Mouse (Mus musculus) layer of hippocampus, adult 18-20 months (tissue): ENCODE data around the gene Foxo3. TPM values are rescaled to one million over a fixed set of nuclear protein-coding genes. Genes with fewer than 3 reads are reported as not detected.
A peak's percentile ranks its signal among the peaks of the same experiment; 100 is the strongest.

Source experiments
- DNase-seq, 2 experiments: peaks; one replicate each; pipeline ENCODE4 v3.0.0; 2022; ENCODE audit warnings: low spot score in 2 of 2
- total RNA-seq, 2 experiments: library from RNA; stranded (reverse); gene quantifications; 2 replicates each; pipeline ENCODE4 v1.2.3; 2021

Foxo3 gene
- total RNA-seq, 2 experiments from 2014 or later = 51.2 to 55.5 TPM

- DNase-seq = no peak
These were observed 46.0 kb downstream of the Foxo3 start for GRCm38 (mm10) chr10:42230471-42231099.

DNA sequence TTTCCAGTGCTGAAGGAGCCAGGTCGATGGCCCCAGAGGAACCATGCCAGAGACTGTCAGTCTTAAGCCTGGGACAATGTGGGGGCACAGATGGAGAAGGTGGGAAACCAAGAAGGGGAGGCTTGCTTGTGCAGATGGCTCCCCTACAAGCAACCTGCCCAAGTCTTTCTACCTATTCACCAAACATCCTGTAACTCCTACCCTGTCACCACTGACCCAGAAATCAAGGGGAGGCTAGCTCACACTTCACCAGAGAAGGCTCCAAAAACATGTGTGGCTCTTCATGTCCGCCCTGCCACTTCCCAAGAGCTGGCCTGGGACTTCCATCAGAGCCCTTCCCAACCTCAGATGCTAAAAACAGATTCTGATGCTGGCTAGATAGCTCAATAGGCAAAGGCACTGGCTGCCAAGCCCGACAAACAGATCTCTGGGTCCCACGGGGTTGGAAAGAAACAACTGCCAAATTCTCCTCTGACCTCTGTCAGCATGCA is 48.8 kb downstream of the Foxo3 start:
- no peak for DNase-seq

GRCm38 (mm10) chr10:42226176-42226575 is 50.4 kb downstream of the Foxo3 start:
- no peak for DNase-seq

- DNase-seq = no peak
These were observed 51.2 kb downstream of the Foxo3 start for GRCm38 (mm10) chr10:42225184-42225935.

GRCm38 (mm10) chr10:42221996-42222395 is 54.6 kb downstream of the Foxo3 start:
- DNase-seq = no peak

- no peak for DNase-seq
These were observed 55.2 kb downstream of the Foxo3 start for GRCm38 (mm10) chr10:42221136-42221891.

DNA sequence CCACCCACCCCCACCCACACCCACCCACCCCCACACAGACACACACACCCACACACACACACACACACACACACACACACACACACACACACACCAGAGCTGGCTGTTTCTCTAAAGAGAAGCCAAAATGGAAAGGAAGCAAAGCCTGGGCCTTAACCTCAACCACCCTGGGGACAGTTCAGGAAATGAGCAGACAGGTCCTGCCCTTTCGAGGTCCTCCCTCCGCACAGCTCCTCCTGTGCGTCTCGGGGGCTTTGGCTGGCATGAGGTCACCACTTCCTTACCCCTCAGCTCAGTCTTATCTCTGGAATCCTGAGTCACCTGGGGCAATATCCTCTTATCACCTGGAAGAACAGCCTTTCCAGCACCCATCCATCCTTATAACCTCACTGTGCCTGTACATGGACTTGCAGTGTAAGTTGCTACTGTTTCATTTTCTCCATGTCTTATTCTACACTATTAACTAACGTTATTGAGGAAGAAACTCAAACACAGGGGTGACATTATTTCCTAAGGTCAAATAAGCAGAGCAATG is 56.1 kb downstream of the Foxo3 start:
- no peak for DNase-seq

DNA sequence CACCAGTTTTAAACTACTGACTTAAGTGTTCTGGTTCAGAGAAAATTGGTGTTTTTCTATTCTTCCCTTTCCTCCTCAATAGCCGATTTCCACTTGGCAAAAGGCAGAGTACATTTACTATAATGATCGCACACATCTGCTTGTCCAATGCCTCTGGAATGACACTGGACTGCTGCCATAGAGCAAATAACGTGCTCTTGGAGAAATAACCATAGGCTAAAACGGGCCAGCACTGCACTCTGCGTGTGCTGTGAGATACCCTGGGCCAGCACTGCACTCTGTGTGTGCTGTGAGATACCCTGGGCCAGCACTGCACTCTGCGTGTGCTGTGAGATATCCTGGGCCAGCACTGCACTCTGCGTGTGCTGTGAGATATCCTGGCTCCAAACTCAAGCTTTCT is 65.1 kb downstream of the Foxo3 start:
- DNase-seq = no peak

- DNase-seq = no peak
These were observed 65.9 kb downstream of the Foxo3 start for GRCm38 (mm10) chr10:42210641-42211040.

DNA sequence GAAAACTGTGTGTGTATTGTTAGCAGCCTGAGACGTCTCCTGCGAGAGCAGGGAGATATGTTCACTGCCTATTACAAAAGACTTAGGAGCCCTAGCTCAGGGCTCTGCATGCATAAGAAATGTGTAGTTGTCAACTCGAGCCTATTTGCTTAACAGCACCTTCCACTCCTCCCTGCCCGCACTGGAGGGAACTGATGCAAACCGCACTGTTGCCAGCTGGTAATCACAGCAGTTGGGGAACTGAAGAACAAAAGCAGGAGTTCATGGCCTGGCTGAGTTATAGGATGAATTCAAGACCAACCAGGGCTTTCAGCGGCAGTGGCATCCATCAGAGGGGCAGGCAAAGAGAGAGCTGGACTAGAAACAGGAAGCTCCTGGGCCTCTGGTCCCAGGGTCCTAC is 66.7 kb downstream of the Foxo3 start:
- DNase-seq = no peak

GRCm38 (mm10) chr10:42207612-42208011 is 68.9 kb downstream of the Foxo3 start:
- no peak for DNase-seq

GRCm38 (mm10) chr10:42204768-42205412 is 71.7 kb downstream of the Foxo3 start:
- peak in 1 of 2 experiments; percentile 37 for DNase-seq

- DNase-seq = no peak
These were observed 73.0 kb downstream of the Foxo3 start for GRCm38 (mm10) chr10:42203321-42204155.

- no peak for DNase-seq
These were observed 74.0 kb downstream of the Foxo3 start for GRCm38 (mm10) chr10:42202561-42202960.

DNA sequence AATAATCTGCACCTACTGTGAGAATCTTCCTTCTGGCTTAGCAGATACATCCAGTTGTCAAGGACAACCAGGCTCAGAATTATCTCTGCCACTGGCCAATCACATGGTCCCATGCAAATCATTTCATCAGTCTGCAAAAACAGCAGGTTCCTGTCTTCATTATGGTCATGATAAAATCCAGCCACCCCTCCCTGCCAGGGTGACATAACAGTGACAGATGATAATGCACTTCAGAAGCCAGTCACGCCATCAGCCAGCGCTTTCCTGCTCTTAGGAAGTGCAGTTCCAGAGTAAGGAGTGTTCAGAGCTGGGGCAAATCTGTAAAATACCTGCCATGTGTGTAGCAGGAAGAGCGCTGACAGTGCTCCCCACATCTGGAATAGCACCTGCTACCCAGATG is 77.1 kb downstream of the Foxo3 start:
- no peak for DNase-seq

- no peak for DNase-seq
These were observed 77.9 kb downstream of the Foxo3 start for GRCm38 (mm10) chr10:42198682-42199081.

- DNase-seq = no peak
These were observed 81.8 kb downstream of the Foxo3 start for GRCm38 (mm10) chr10:42194784-42195183.

- no peak for DNase-seq
These were observed 82.6 kb downstream of the Foxo3 start for GRCm38 (mm10) chr10:42193981-42194380.

DNA sequence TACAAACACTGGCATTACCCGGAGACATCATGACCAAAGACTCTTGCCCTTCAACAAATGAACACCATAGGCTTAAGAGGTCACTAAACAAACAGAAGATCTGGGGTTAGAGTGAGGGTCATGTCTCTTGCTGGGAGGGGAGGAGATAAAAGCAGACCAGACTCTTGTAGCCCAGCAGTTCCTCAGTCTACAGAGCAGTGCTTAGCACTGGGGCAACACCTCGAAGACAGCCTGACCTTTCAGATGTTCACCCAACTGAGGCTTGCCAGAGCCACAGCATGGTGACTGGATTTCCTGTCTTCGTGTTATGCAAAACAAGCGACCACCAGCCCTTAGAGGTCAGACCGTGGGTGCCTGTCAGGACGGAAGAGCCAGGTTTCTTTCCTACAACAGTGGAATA is 83.6 kb downstream of the Foxo3 start:
- DNase-seq = no peak
